Mouse (Mus musculus) neural tube, embryonic 10.5 days (tissue): Measurements from ENCODE around the gene Asf1b.
"Not testable (repeated sequence)": the region's sequence is repeated elsewhere in the genome, so short reads cannot be mapped to it uniquely, and the experiment has no call there.

Source experiments
- DNase-seq: peaks from one replicate; pipeline ENCODE4 v3.0.0-alpha.2; 2017; ENCODE audit warnings: low spot score; ENCODE audit errors: extremely low spot score

Asf1b gene

DNA sequence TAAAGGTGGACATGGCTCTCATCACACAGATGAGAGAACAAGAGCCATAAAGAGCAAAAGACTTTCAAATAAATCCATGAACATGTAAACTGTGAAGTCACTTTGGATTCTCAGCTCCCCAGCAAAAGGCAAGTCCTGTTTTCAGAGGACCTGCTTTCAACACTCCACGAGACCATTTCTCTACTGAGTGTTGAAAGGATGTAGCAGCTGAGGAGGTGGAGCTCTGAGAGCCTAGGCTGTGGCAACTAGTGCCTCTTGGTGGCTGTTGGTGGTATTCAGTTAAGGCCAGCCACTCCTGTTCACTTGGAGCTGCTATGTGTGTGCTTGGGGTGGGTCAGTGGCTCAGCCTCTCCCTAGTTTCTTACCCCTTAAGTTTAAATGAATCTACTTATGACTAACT is 1.5 kb downstream of the Asf1b start:
- DNase-seq: no peak

DNA sequence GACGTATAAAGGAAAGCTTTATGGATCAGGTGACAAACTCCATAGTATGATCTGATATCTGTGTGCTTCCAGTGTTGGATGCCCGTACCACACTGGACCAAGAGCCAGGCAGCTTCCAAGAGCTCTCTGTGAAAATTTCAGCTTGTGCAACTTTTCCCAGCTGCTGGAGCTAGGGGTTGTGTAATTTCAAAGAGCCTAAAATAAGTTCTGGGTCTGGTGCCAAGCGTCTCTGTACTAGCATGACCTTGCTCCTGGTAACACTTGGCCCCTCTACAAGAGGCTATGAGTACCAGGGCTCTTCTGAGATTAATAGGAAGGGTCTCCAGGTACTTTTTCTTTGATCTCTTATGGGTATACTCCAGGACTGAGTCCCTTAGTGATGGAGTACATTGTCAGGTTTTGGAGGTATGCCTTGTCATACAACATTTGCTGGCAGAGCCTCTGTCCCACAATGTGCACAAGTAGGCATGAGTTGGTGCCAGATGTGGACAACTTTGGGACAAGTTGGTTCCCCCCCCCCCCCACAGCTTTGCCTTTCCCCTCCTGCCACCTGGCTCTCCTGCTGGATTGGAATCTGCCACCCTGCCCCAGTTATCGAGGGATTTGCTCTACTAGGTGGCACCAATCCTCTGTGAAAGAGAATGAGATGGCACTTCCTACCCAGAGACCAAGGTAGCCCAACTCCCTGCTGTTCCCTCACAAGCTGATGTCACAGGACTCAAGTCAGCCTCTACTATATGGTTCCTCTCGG is 8.9 kb downstream of the Asf1b start:
- no peak for DNase-seq

DNA sequence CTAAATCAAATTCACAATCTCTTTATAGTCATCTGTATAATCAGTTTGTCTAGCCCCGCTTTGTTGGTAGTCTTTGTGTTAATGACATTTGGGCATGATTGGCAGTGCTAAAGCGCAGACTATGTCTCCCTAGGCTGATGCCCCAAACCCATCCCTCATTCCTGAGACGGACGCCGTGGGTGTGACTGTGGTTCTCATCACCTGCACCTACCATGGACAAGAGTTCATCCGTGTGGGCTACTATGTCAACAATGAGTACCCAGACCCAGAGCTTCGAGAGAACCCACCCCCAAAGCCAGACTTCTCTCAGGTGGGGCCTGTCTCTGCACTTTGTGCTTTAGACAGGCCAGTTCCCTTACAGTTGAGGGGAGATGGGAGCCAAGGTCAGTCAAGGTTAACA is 12.4 kb downstream of the Asf1b start:
- DNase-seq: no peak

DNA sequence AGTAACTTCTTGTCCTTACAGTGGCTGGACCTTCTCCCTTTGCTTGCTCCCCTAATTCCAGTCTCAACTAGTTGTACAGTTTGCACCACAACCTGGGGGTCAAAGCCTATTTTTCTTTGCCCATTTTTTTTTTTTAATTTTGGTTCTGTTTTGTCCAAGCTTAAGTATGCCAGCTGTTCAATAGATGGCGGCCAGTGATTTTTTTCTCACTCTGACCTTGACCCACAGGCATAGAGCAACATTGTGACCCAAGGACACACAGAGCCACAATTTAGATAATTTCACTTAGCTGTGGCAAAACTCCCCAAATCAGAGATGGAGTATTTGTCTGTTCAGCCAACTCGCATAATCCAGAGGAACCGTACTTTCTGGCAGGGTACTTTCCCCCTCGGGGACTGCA is 15.8 kb downstream of the Asf1b start:
- DNase-seq: no peak

DNA sequence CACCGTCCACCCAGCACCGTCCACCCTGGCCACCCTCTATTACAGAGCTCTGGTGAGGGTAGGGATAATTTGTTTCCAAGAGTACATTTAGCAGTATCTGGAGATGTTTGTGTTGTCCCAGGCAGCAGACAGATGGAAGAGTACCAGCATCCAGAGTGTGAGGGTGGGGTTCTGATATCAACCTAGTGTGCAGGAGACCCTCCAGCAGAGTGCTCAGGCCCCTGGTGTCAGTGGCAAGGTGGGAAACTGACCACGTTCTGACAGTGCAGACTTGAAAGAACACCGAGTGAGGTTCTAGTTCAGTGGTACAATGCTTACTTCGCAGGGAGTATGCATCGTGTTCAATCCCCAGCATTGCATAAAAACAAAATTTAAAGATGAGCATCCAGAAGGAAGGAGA is 16.4 kb downstream of the Asf1b start:
- no peak for DNase-seq

DNA sequence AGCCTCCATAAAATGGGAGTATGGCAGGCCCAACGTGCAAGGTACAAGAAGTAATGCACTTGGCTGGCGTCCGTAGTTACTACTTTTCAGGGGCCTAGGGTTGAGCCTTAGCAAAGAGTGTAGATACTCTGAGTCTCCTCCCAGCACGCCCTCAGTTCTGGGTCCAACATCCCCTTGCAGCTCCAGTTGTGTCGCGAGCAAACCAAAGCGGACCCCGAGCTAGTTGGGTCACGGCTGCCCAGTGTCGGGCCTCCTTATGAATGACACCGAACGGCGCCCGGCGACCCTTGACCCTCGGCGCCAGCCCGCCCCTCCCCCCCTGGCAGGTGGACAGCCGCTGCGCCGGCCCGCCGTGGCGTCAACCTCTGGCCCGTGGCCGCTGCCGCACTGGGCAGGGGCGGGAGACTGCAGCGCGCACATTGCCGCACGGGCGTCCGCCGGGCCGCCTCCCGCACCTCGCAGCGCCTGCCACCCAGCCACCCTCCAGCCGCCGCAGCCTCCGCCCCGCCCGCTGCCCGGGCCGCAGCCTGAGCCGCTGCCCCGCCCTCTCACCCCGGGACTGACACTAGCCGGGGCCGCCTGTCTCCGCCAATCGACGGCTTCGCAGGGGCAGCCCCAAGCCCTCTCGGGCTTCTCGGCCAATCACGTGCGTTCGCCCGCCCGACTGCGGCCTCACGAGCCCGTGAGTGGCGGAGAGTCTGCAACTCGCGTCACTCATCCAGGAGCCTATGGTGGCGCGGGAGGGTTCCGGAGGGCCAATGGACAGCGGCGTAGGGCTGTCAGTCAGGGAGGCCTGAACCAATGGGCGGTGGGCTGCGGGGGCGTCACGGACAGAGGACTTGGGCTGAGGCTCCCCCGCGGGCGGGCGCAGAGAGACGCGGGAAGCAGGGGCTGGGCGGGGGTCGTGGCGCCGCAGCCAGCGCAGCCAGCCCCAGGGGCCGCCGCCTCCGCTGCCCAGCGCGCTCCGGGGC is 17.1 kb downstream of the Asf1b start, which contains the start of gene Prkaca:
Prkaca (plus strand) TSS at position 844 of the 971 bp plus-strand sequence.
- peak; percentile 97 for DNase-seq

DNA sequence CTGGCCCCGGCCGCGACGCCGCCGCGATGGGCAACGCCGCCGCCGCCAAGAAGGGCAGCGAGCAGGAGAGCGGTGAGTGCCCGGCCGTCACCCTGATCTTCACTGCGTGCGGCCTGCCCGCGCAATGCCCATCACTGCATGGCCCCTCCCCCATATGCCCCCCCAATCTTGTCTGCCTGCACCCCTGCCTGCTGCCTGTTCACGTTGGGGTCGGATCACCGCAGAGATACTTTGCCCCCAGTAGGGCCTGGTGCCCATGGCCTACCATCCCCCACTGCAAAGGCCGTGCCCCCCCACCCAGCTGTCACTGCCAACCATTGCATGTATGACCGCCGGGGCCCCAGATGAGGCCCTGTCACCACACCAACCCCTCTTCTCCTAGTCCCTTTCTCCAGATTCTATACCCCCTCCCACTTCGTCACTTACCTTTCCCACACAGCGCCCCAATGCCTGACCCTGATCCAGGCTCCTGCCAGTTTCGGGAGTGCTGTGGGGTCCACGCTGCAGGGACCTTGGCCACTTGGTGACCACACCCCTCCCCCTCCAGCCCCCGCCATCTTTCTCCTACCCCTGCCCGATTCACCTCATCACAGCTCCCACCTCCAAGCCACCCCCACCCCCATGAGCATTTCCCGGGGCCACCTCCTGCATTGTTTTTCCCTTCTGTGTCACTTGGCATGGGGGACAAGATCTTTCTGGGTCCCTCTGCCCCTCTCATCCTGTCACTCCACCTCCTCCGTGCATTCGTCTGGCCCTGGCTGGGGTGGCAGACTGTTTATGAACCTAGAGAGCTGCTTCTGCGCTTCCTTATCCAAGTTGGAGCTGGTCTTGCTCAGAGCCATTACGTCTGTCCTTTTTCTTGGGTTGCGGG is 18.1 kb downstream of the Asf1b start:
- no peak for DNase-seq

DNA sequence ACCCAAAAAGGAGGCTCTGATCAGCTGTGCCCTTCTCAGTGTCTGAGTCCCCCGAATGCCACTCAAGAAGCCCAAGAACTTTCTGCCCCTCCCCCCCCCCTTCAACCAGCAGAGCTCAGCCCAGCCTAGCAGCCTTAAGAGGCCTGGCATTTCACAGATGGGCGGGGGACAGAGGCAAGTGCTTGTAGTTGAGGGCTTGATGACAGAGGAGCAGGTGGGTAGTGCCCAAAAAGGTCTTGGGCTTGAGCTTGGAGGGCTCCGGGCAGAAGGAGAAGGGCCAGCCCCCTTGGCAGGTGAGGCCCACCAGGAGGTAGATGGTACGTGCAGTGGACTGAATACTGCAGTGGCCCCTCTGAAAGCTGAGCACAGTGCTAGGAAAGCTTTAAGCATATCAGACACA is 19.2 kb downstream of the Asf1b start:
- no peak for DNase-seq

DNA sequence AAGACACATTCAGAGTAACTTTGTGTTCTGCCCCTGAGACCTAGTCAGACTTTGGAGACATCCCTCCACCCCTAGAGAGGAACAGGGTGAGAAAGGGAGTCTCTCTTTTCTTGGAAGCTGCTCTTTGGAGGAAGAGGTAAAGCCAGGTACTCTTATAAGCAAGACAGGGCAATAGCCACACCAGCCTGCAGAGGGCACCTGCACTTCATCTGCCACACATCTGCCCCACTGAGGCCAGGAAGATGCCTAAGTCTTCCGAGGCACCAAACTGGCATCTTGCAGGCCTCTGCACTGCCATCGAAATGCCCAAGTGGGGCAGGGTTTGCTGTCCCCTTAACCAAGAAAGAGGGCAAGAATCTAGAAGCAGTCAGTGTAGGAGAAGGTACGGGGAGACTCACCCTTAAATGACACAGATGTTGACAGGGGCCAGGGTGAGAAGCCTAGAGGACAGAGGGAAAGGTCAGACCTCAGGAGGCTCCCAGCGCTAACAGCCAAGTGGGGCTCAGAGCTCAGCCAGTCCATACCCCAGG is 20.9 kb downstream of the Asf1b start:
- no peak for DNase-seq

DNA sequence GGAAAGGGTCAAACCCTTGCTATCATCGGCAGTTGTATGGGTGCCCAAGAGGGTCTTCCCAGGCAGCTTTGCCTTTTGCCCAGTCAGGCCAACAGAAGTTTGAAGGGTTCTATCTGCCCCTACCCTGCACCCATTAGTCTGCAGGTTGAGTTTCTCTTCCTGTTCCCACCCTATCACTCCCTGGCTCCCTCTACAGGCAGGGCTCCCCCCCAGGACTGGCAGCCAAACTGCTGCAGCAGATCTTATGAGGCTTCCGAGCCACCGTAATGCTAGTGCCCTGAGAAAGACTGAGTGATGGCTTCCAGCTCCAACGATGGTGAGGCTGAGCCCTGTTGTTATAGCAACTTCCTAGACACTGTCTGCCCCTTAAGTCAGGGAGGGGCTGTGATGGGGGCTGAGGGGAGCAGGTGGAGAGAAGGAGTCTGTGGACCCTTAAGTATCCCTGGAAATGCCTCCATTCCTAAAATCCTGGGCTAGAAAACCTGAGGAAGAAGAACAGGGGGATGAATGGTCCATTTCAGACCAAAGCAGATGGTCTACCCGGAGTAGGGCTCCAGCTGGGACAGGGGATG is 21.6 kb downstream of the Asf1b start:
- DNase-seq: no peak

DNA sequence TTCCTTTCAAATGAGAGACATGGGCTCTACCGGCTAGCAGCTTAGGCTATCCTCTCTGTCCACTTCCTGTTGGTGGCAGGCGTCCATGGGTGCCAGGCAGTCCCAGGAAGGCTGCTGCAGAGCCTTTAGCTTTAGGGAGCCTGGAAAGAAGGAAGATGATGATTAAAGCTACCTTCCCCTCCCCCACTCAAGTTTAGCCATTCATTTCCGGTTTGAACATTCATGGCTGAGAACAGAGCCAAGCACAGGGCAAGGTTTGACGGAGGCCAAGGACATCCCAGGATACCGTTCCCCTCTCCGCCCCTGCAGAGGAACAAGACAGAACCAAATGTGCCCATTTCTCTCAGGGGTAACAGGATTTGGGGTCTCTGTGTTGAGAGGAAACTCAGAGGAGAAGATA is 22.3 kb downstream of the Asf1b start:
- no peak for DNase-seq

DNA sequence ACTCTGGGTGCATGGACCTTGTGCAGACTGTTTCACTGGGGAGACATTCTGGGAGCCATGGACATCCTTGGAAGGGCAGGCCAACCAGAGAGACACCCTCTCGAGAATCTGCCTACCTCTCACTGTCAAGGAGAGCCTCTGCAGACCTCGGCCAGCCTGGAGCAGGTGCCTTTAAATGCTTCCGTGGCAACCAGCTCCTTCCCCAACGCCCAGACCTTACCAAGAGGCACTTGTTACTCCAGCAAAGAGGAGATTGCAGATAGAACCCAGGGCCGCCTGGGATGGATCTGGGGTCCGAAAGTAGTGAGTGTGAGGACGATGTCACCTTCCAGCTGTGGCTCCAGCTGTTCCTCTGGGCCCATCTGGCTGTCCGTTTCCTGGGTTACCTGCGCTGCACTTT is 22.9 kb downstream of the Asf1b start:
- DNase-seq: no peak

DNA sequence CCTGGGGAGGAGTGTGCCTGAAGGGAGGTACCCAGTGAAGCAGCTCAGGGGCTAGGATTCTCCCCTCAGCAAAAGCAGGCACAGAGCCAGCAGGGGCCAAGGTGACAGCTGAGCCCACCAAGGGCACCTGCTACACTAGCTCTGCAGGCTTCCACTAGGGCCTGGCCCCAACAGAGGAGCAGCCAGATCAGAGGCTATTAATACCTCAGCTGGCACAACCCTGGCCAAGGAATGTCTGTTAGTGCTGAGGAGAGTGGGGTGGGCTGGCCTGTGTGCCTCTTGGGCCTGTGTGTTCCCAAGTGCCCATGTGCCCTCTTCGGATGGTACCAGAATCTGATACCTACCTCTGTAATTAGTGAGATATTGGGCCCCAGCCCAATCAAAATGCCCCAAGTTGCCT is 24.9 kb downstream of the Asf1b start:
- DNase-seq: no peak

DNA sequence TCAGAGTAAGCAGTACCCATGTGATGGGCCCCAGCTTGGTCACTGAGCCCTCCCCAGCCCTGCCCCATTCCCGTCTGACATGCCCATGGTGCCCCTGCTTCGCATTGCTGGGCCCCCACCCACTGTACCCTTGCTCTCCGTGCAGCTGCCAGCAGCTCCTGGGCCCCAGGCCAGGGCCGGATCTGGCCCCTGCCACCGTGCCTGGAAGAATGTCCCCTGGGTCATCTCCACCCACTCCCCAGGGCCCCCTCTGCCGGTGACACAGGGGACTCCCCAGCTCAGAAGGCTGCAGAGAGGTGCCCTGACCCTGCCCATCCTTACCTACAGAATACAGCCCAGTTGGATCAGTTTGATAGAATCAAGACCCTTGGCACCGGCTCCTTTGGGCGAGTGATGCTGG is 25.5 kb downstream of the Asf1b start:
- no peak for DNase-seq

DNA sequence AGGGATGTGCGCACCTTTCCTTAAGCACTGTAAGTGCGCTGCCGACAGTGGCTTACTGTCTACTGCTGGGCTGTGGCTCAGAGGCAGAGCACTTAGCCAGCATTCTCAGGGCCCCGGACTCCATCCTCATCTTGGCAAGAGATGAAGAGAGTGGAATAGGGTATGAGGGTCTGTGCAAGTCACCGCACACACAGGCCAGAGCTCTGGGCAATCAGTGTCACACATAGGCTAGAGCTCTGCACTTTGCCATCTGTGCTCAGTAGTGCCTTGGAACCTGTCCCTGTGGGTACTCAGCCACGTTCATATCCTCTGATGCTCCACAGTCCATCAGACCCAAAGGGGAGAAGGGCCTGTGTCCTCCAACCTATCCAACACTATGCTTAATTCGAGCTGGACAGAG is 26.2 kb downstream of the Asf1b start:
- DNase-seq: no peak

DNA sequence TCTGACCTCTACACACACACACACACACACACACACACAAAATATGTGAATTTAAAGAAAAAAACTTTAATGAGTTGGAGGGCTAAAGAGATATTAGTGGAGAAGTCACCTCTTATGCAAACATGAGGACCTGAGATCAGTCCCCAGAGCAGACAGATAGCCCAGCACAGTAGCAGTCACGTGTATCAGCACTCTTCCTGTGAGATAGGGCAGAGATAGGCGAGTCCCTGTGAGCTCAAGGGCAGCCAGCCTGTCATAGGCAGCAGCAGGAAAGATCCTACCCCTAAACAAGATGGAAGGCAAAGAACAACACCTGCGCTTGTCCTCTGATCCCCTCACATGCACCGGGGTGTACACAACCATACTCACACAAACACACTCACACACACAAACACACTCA is 27.1 kb downstream of the Asf1b start:
- no peak for DNase-seq

DNA sequence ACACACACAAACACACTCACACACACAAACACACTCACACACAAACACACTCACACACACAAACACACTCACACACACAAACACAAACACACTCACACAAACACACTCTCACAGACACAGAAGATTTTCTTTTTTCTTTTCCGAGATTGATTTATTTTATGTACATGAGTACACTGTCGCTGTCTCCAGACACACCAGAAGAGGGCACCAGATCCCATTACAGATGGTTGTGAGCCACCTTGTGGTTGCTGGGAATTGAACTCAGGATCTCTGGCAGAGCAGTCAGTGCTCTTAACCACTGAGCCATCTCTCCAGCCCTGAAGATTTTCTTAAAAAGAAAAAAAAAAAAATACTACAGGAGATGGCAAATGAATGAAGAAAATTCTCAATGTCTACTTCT is 27.9 kb downstream of the Asf1b start:
- DNase-seq: not testable (repeated sequence)

DNA sequence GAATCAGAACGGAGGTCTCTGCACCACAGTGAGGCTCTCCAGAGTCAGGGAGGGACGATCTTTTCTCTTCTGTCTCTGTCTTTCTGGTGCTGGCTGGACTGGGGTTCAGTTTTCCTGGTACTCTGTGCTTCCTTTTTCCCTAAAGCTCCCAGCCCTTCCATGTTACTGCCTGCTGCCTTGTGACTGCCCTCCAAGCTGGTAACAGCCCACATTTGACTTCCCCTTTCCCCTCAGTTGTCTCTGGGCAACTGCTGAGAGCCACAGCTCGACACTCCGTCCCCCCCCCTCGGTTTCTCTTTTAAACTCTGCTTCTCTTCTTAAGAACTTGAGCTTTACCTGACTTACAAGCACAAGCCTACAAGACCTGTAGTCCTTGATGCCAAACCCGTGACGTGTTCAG is 33.9 kb downstream of the Asf1b start:
- DNase-seq: no peak

DNA sequence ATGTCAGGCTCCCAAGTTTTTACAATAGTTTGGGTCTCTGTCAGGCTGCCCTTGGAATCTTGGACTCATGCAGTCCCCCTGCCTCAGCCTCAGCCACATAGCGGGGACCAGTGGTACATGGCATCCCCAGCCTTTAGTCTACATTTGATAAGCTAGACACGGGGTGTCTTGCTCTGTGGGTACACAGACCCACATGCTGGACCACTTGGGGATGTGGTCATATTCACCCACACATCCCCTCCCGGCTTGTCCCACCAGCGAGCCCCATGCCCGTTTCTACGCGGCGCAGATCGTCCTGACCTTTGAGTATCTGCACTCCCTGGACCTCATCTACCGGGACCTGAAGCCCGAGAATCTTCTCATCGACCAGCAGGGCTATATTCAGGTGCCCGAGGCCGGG is 34.9 kb downstream of the Asf1b start:
- no peak for DNase-seq

DNA sequence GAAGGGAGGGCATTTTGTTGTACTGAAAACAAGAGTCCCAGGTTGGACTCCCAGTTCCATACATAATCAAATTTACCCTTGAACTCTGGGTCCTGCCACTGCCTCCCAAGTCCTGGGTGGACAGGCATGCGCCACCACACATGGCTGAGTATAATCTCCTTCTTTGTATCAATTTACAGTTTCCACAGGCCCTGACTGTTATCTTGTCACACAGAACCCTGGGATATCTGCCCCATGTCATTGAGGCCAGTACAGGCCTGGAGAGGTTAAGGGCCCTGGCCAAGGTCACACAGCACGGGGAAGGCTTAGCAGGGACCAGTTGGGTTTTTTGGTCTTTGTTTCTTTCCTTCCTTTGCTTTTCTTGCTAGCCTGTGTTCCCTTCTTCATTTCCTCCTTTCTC is 37.2 kb downstream of the Asf1b start:
- DNase-seq: no peak

DNA sequence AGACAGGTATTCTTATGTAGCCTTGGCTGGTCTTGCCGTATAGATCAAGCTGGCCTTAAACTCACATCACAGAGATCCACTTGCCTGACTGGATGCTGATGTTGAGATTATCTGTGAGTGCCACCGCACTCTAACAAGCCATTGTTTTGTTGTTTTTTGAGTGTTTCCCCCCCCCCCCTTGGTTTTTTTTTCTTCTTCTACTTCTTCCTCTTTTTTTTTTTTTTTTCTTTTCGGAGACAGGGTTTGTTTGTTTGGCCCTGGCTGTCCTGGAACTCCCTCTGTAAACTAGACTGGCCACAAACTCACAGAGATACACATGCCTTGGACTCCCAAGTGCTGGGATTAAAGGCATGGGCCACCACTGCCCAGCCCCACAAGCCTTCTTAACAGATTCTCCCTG is 38.7 kb downstream of the Asf1b start:
- DNase-seq: no peak
